Mouse (Mus musculus) central nervous system, embryonic 11.5 days (tissue): Measurements from ENCODE around the gene Cyp2c39. TPM values are rescaled to one million over a fixed set of nuclear protein-coding genes. Genes with fewer than 3 reads are reported as not detected.

Source experiments
- polyA plus RNA-seq: library from polyadenylated mRNA; depleted of rRNA; stranded (reverse); fragments of >200 nt; gene quantifications from 2 replicates; pipeline ENCODE4 v1.2.3, GENCODE M21; 2012; rRNA removed

The Cyp2c39 gene
- polyA plus RNA-seq, result not detected in 2 replicates

GRCm38 (mm10) chr19:39510534-39510933, at the start of gene Cyp2c39:
Gene Cyp2c39, plus strand, starts transcription at chr19:39510862.

GRCm38 (mm10) chr19:39462941-39463340, 47.7 kb upstream of the Cyp2c39 start, which contains the start of gene Cyp2c38:
Gene Cyp2c38, minus strand, starts transcription at chr19:39463075.

Other genes starting within 250 kb of the Cyp2c39 start
- gene Cyp2c29, start 241.5 kb upstream of the Cyp2c39 start, polyA plus RNA-seq, result not detected in 2 replicates
- not detected in 2 replicates for gene Cyp2c38, start 47.8 kb upstream of the Cyp2c39 start, polyA plus RNA-seq
- gene Cyp2c67, start 138.2 kb downstream of the Cyp2c39 start, polyA plus RNA-seq, result 0.04 and 0.06 TPM in 2 replicates
- 1.3 and 2.3 TPM in 2 replicates for gene Cyp2c68, start 230.2 kb downstream of the Cyp2c39 start, polyA plus RNA-seq